Mouse (Mus musculus): Measurements from ENCODE around the gene Enpp1.

GRCm38 (mm10) chr10:24674261-24674660 is 37.7 kb downstream of the Enpp1 start:
- TF ChIP-seq CTCF (IDR thresholded peaks at IDR 0.05; ENCODE audit: low read depth) (no peak), EP300 (IDR thresholded peaks at IDR 0.05; ENCODE audit: low read depth) (no peak)
